Mouse (Mus musculus): ENCODE results near the gene Gm9112.
"Not testable (repeated sequence)": the region's sequence is repeated elsewhere in the genome, so short reads cannot be mapped to it uniquely, and the experiment has no call there.

Gm9112 gene

DNA sequence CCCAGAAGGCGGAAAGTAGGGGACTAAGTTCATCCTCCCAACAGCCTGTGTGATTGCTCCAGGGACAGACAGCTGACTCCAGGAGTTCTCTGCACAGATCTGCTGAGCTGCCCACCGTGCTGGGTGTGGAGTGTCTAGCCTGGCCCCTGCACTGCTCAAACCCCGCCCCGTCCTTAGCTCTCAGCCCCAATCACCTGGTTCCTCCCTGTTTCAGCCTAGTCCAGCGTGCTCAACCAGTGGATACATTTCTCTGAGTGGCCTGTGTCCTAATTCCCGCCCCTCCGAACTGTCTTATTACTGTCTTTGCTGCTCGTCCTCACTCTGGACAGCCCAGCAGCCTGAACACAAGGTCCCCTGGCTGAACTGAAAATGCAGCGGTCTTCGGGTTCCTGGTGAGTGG is at the start of gene Gm9112, which contains the start of gene Dmrtc1b:
TSS of gene Gm9112 (minus strand) at position 101 of the 400 bp plus-strand sequence.
TSS of gene Dmrtc1b (plus strand) at position 331 of the 400 bp plus-strand sequence.
- not testable (repeated sequence) for DNase-seq (ENCODE audit: low spot score)

DNA sequence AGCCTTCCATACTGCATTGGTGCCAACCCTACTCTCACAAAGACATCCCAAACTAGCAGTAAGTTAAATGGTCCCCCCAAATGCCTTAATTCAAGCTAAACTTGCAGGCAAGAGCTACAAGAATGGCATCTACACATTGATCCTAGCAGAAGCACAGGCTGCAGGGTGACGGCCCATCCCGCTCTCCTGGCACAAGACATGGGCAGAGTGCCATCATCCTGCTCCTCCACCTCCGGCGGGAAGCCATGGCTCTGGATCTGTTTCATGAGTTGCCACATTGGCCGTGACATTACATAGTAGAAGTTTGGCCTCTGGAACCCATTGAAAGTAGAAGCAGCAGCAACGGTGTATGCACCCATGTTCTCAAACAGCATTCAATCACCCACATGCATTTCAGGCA is 16.8 kb upstream of the Gm9112 start:
- not testable (repeated sequence) for DNase-seq (ENCODE audit: low spot score)

- not testable (repeated sequence) for DNase-seq (ENCODE audit: low spot score)
These were observed 6.8 kb downstream of the Gm9112 start for GRCm38 (mm10) chrX:102700636-102701035.

DNA sequence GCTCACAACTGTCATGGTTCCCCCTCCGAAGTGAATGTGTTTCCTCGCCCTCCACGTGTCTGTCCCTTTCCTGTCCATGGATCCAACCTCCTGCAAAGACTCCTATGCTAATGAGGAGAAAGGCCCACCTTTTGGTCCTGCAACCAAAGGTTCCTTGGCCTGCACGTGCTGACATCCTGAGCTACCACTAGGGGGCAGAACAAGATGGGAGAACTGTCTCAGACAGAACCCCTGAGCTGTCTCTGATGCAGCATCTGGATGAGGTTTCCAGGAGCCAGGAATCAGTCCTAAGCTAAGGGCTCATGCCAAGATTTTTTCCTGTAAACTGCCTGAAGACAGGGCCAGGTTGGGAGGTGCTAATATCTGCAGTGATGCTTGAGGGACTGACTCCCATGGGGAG is 18.2 kb downstream of the Gm9112 start:
- DNase-seq (ENCODE audit: low spot score), result peak; percentile 0

- not testable (repeated sequence) for DNase-seq (ENCODE audit: low spot score)
These were observed 20.6 kb downstream of the Gm9112 start, which contains the start of gene Gm3880 for GRCm38 (mm10) chrX:102686872-102687271. TSS of gene Gm3880 (minus strand) at chrX:102686972.

GRCm38 (mm10) chrX:102684706-102685105 is 22.7 kb downstream of the Gm9112 start:
- DNase-seq (ENCODE audit: low spot score), result not testable (repeated sequence)

DNA sequence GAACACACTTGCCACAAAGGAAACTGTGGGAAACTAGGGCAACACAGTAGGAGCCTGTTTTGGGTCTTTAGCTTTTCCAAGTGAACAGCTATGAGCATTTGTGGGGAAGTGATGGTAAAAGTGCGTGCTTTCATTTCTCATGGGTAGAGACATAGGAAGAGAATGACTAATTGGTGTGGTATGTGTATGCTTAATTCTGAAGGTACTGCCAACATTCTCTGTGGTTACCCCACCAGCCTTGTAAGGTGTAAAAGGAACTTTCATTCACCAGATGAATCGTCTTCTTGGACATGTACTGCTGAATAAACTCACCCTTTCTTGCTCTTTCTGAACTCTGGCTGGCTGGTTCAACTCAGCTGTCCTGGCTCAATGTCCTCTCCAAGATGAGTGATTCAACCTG is 40.8 kb downstream of the Gm9112 start:
- no peak for DNase-seq (ENCODE audit: low spot score)

GRCm38 (mm10) chrX:102660712-102661111 is 46.7 kb downstream of the Gm9112 start:
- peak; percentile 0 for DNase-seq (ENCODE audit: low spot score)

Measured in c-Kit-positive CD71-positive TER-119-positive erythroid progenitor cells, embryonic 14.5 days (primary cell).